Mouse (Mus musculus): ENCODE measurements around the gene Pglyrp1. TPM values are rescaled to one million over a fixed set of nuclear protein-coding genes. Genes with fewer than 3 reads are reported as not detected.
A peak's percentile ranks its signal among the peaks of the same experiment; 100 is the strongest.

The Pglyrp1 gene
- polyA plus RNA-seq, 1 experiment from 2014 or later, result 0.45 TPM

GRCm38 (mm10) chr7:18893009-18893408, 21.9 kb downstream of the Pglyrp1 start:
- H3K27ac ChIP-seq (replicated peaks; ENCODE audit: low read depth, low read length), result no peak overlapping the region
- H3K4me2 ChIP-seq (ENCODE audit: low read depth, severe bottlenecking), result peak overlapping the region; percentile 79; the same call in 1 of the 2 replicates
- no peaks in the 10 kb centered on the region for H3K9me3 ChIP-seq (ENCODE audit: control insufficient read depth, low read length)
- ATAC-seq (ENCODE audit: insufficient number of reproducible peaks, low FRiP score, low TSS enrichment, low read depth) (0 out of 2 replicates have a peak, but pooled peaks have one; percentile 35), DNase-seq (ENCODE audit: low spot score) (peak; percentile 28)
- peaks cover 6% of the 10 kb centered on the region for H3K27me3 ChIP-seq (ENCODE audit: control insufficient read depth, insufficient read depth, low read length)
- peaks cover 11% of the 10 kb centered on the region for H3K4me1 ChIP-seq (ENCODE audit: control insufficient read depth, insufficient read depth, low read length)
- H3K9ac ChIP-seq (ENCODE audit: low read length), result no peak overlapping the region
- H3K36me3 ChIP-seq (ENCODE audit: control insufficient read depth, insufficient read depth, low read length), result no peaks in the 10 kb centered on the region
- WGBS, result 30% methylated on average over 27 of the region's 27 CpGs
- no peak overlapping the region for H3K4me3 ChIP-seq (ENCODE audit: low read depth, low read length)

GRCm38 (mm10) chr7:18893651-18894430, 22.7 kb downstream of the Pglyrp1 start:
- DNase-seq (ENCODE audit: low spot score) (peak; percentile 80), ATAC-seq (ENCODE audit: insufficient number of reproducible peaks, low FRiP score, low TSS enrichment, low read depth) (peak; percentile 63; the same call in 1 of the 2 replicates)
- H3K36me3 ChIP-seq (ENCODE audit: control insufficient read depth, insufficient read depth, low read length), result no peaks in the 10 kb centered on the region
- no peaks in the 10 kb centered on the region for H3K9me3 ChIP-seq (ENCODE audit: control insufficient read depth, low read length)
- H3K27me3 ChIP-seq (ENCODE audit: control insufficient read depth, insufficient read depth, low read length), result peaks cover 6% of the 10 kb centered on the region
- H3K4me2 ChIP-seq (ENCODE audit: low read depth, severe bottlenecking), result peak overlapping the region; percentile 79
- peaks cover 11% of the 10 kb centered on the region for H3K4me1 ChIP-seq (ENCODE audit: control insufficient read depth, insufficient read depth, low read length)
- H3K27ac ChIP-seq (replicated peaks; ENCODE audit: low read depth, low read length), result no peak overlapping the region
- peak overlapping the region; percentile 64 for H3K9ac ChIP-seq (ENCODE audit: low read length)
- peak overlapping the region; percentile 32 for H3K4me3 ChIP-seq (ENCODE audit: low read depth, low read length)
- under 1% methylated on average over 40 of the region's 41 CpGs for WGBS

GRCm38 (mm10) chr7:18896536-18896935, 25.4 kb downstream of the Pglyrp1 start:
- Histone ChIP-seq H3K4me2 (ENCODE audit: low read depth, severe bottlenecking) (no peak overlapping the region), H3K27ac (replicated peaks; ENCODE audit: low read depth, low read length) (no peak overlapping the region), H3K27me3 (ENCODE audit: control insufficient read depth, insufficient read depth, low read length) (peaks cover 6% of the 10 kb centered on the region), H3K9ac (ENCODE audit: low read length) (no peak overlapping the region), H3K9me3 (ENCODE audit: control insufficient read depth, low read length) (no peaks in the 10 kb centered on the region), H3K4me1 (ENCODE audit: control insufficient read depth, insufficient read depth, low read length) (peaks cover 11% of the 10 kb centered on the region), H3K4me3 (ENCODE audit: low read depth, low read length) (no peak overlapping the region), H3K36me3 (ENCODE audit: control insufficient read depth, insufficient read depth, low read length) (no peaks in the 10 kb centered on the region)
- 54% methylated on average over 5 of the region's 5 CpGs for WGBS
- DNase-seq (ENCODE audit: low spot score), result peak; percentile 50
- no peak for ATAC-seq (ENCODE audit: insufficient number of reproducible peaks, low FRiP score, low TSS enrichment, low read depth)

- no peaks in the 10 kb centered on the region for H3K9me3 ChIP-seq (ENCODE audit: control insufficient read depth, low read length)
- no peak overlapping the region for H3K4me2 ChIP-seq (ENCODE audit: low read depth, severe bottlenecking)
- 92% methylated on average over 2 of the region's 2 CpGs for WGBS
- no peak overlapping the region for H3K9ac ChIP-seq (ENCODE audit: low read length)
- no peak for DNase-seq (ENCODE audit: low spot score)
- no peak overlapping the region for H3K4me3 ChIP-seq (ENCODE audit: low read depth, low read length)
- H3K27me3 ChIP-seq (ENCODE audit: control insufficient read depth, insufficient read depth, low read length), result no peaks in the 10 kb centered on the region
- no peaks in the 10 kb centered on the region for H3K36me3 ChIP-seq (ENCODE audit: control insufficient read depth, insufficient read depth, low read length)
- H3K4me1 ChIP-seq (ENCODE audit: control insufficient read depth, insufficient read depth, low read length), result no peaks in the 10 kb centered on the region
- no peak overlapping the region for H3K27ac ChIP-seq (replicated peaks; ENCODE audit: low read depth, low read length)
- ATAC-seq (ENCODE audit: insufficient number of reproducible peaks, low FRiP score, low TSS enrichment, low read depth), result no peak
These were observed 29.4 kb downstream of the Pglyrp1 start for GRCm38 (mm10) chr7:18900513-18900912.

GRCm38 (mm10) chr7:18902486-18902885, 31.4 kb downstream of the Pglyrp1 start:
- no peaks in the 10 kb centered on the region for H3K27me3 ChIP-seq (ENCODE audit: control insufficient read depth, insufficient read depth, low read length)
- no peak for DNase-seq (ENCODE audit: low spot score)

GRCm38 (mm10) chr7:18904971-18905370, 33.8 kb downstream of the Pglyrp1 start:
- no peak overlapping the region for H3K27ac ChIP-seq (replicated peaks; ENCODE audit: low read depth, low read length)
- no peak overlapping the region for H3K4me2 ChIP-seq (ENCODE audit: low read depth, severe bottlenecking)
- no peaks in the 10 kb centered on the region for H3K9me3 ChIP-seq (ENCODE audit: control insufficient read depth, low read length)
- no peaks in the 10 kb centered on the region for H3K36me3 ChIP-seq (ENCODE audit: control insufficient read depth, insufficient read depth, low read length)
- H3K4me1 ChIP-seq (ENCODE audit: control insufficient read depth, insufficient read depth, low read length), result no peaks in the 10 kb centered on the region
- H3K27me3 ChIP-seq (ENCODE audit: control insufficient read depth, insufficient read depth, low read length), result no peaks in the 10 kb centered on the region
- DNase-seq (ENCODE audit: low spot score) (no peak), ATAC-seq (ENCODE audit: insufficient number of reproducible peaks, low FRiP score, low TSS enrichment, low read depth) (no peak)
- H3K9ac ChIP-seq (ENCODE audit: low read length), result no peak overlapping the region
- 70% methylated on average over 3 of the region's 3 CpGs for WGBS
- no peak overlapping the region for H3K4me3 ChIP-seq (ENCODE audit: low read depth, low read length)

More at GRCm38 (mm10) chr7:18902486-18902885, 31.4 kb downstream of the Pglyrp1 start:
- WGBS, result 79% methylated on average over 3 of the region's 3 CpGs
- H3K27ac ChIP-seq (replicated peaks; ENCODE audit: low read depth, low read length), result no peak overlapping the region
- ATAC-seq (ENCODE audit: insufficient number of reproducible peaks, low FRiP score, low TSS enrichment, low read depth), result no peak
- no peaks in the 10 kb centered on the region for H3K4me1 ChIP-seq (ENCODE audit: control insufficient read depth, insufficient read depth, low read length)
- H3K4me3 ChIP-seq (ENCODE audit: low read depth, low read length), result no peak overlapping the region
- no peaks in the 10 kb centered on the region for H3K36me3 ChIP-seq (ENCODE audit: control insufficient read depth, insufficient read depth, low read length)
- H3K4me2 ChIP-seq (ENCODE audit: low read depth, severe bottlenecking), result no peak overlapping the region
- H3K9me3 ChIP-seq (ENCODE audit: control insufficient read depth, low read length), result no peaks in the 10 kb centered on the region
- H3K9ac ChIP-seq (ENCODE audit: low read length), result no peak overlapping the region

GRCm38 (mm10) chr7:18909797-18910196, 38.7 kb downstream of the Pglyrp1 start:
- H3K27ac ChIP-seq (replicated peaks; ENCODE audit: low read depth, low read length), result no peak overlapping the region
- H3K9me3 ChIP-seq (ENCODE audit: control insufficient read depth, low read length), result no peaks in the 10 kb centered on the region
- no peak for ATAC-seq (ENCODE audit: insufficient number of reproducible peaks, low FRiP score, low TSS enrichment, low read depth)
- H3K36me3 ChIP-seq (ENCODE audit: control insufficient read depth, insufficient read depth, low read length), result no peaks in the 10 kb centered on the region
- no peak for DNase-seq (ENCODE audit: low spot score)
- H3K9ac ChIP-seq (ENCODE audit: low read length), result peak overlapping the region; percentile 64
- peak overlapping the region; percentile 62 for H3K4me2 ChIP-seq (ENCODE audit: low read depth, severe bottlenecking)
- 0 out of 2 replicates have a peak, but pooled peaks cover 3% of the 10 kb centered on the region for H3K4me1 ChIP-seq (ENCODE audit: control insufficient read depth, insufficient read depth, low read length)
- H3K4me3 ChIP-seq (ENCODE audit: low read depth, low read length), result peak overlapping the region; percentile 64
- H3K27me3 ChIP-seq (ENCODE audit: control insufficient read depth, insufficient read depth, low read length), result no peaks in the 10 kb centered on the region
- 9% methylated on average over 17 of the region's 17 CpGs for WGBS

GRCm38 (mm10) chr7:18910241-18910831, 39.2 kb downstream of the Pglyrp1 start, which contains the start of gene Ccdc61:
TSS of gene Ccdc61 (minus strand) at chr7:18910415.
- peak; percentile 98 for DNase-seq (ENCODE audit: low spot score)
- no peaks in the 10 kb centered on the region for H3K9me3 ChIP-seq (ENCODE audit: control insufficient read depth, low read length)
- H3K9ac ChIP-seq (ENCODE audit: low read length), result peak within 1 kb of the TSS; percentile 64
- H3K27ac ChIP-seq (replicated peaks; ENCODE audit: low read depth, low read length), result no peak within 1 kb of the TSS
- H3K4me2 ChIP-seq (ENCODE audit: low read depth, severe bottlenecking), result peak within 1 kb of the TSS; percentile 62
- peak within 1 kb of the TSS; percentile 64 for H3K4me3 ChIP-seq (ENCODE audit: low read depth, low read length)
- peak; percentile 100 for ATAC-seq (ENCODE audit: insufficient number of reproducible peaks, low FRiP score, low TSS enrichment, low read depth)
- H3K27me3 ChIP-seq (ENCODE audit: control insufficient read depth, insufficient read depth, low read length), result no peaks in the 10 kb centered on the region
- no peaks in the 10 kb centered on the region for H3K36me3 ChIP-seq (ENCODE audit: control insufficient read depth, insufficient read depth, low read length)
- H3K4me1 ChIP-seq (ENCODE audit: control insufficient read depth, insufficient read depth, low read length), result 0 out of 2 replicates have a peak, but pooled peaks cover 3% of the 10 kb centered on the region
- under 1% methylated on average over 33 of the region's 33 CpGs for WGBS
